Mouse (Mus musculus): ENCODE measurements around the gene Akr1c21.
A peak's percentile ranks its signal among the peaks of the same experiment; 100 is the strongest.
"Not testable (repeated sequence)": the region's sequence is repeated elsewhere in the genome, so short reads cannot be mapped to it uniquely, and the experiment has no call there.

The Akr1c21 gene

DNA sequence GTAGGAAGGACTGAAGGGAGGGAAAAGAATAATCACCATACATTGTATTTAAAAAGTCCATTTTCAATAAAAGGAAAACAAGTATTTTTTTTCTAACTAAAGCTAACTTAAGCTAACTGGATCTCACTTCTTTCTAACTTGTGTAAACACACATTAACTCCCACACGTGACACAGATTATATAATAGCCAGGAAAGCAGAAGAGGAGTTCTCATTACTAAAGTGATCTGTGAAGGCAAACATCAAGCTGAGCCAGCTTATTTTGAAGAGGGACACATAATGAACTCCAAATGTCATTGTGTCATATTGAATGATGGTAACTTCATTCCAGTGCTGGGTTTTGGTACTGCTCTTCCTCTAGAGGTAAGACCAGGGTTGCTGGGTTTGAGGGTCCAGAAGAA lies at the start of gene Akr1c21:
TSS of gene Akr1c21 (plus strand) at position 205 of the 400 bp plus-strand sequence.
- no peak for DNase-seq (ENCODE audit: low read depth)

DNA sequence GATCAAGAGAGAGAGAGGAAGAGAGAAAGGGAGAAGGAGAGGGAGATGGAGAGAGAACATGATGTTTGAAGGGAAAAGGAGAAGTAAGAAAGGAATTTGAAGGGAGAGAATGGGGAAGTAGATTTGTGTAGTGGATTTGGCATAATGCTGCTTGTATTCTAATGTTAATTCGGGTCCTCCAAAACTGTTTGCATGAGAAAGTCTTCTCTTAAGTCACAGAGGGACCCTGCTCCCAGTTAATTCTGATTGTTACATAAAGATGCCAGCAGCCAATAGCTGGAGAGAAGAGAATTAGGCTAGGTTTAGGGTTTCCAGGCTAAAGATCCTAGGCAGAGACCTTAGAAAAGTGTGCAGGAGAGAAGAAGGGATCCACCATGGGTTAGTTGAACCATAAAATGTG lies 14.7 kb upstream of the Akr1c21 start:
- DNase-seq (ENCODE audit: low read depth), result no peak

DNA sequence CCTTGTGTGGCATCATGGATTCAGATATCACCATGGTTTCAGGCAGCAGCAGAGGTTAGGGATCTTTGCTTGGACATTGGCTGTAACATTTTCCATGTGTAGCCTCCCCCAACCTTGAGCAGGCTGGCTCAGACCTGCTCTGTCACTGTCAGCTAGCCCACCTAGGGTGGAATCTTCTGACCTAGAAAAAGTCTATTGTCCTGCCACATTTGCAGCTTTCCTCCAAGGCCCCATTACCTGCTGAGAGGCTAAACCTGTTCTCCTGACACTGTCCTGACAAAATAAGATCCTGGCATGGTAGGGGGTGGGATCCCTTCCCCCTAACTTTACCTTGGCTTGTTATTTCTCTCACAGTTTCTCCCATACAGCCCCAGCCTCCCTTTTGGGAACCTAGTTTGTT lies 13.4 kb upstream of the Akr1c21 start:
- no peak for DNase-seq (ENCODE audit: low read depth)

- no peak for DNase-seq (ENCODE audit: low read depth)
Measured at GRCm38 (mm10) chr13:4565996-4566395, 7.9 kb upstream of the Akr1c21 start.

DNA sequence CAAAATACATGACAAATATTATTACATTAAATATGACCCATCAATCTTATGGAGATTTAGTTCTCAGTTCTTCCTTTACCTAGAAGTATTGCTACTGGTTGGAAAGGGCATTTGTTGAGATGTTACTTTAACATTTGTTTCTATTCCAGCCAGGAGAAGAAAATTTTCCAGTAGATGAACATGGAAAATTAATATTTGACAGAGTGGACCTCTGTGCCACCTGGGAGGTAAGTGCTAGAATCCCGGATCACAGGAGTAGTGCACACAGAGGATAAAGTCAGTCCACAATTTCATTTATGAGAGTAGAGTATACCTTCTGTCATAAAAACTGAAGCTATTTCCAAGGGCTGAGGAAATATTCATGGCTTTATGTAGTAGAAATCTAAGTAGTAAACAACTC lies 3.0 kb downstream of the Akr1c21 start:
- no peak for DNase-seq (ENCODE audit: low read depth)

GRCm38 (mm10) chr13:4603431-4603830 lies 29.6 kb downstream of the Akr1c21 start:
- DNase-seq (ENCODE audit: low read depth), result not testable (repeated sequence)

DNA sequence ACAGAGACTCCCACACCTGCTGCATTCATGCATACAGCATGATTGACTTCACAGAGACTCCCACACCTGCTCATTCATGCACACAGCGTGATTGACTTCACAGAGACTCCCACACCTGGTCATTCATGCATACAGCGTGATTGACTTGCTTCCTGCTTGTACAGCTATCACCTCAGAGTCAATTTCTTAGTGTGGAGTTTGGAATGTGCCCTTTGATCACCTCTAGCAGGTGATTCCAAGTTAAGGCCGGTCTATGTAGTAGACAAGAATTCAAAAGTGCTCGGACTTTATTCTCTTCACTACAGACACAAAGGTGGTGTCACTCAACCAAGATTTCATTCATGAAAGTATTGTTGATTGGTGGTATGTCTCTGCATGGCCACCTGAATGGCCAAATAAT lies 32.9 kb downstream of the Akr1c21 start:
- DNase-seq (ENCODE audit: low read depth), result no peak

DNA sequence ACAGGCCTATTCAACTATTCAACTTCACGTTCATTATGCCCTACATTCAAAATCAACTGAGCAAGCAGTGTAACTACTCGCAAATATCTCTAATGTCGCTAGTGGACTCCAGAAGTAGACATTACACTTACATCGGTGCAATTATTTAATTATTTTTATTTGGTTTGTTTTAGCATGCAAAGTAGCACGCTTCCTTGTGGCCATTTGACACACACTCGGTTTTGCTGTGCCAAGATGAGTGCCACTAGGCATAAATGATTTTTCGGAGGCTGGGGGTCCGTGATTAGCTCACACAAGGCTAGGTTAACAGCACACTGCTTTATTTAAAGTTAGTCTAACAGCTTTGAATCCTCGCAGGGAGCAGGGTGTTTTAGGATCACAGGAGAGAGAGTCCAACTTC lies 34.7 kb downstream of the Akr1c21 start:
- DNase-seq (ENCODE audit: low read depth), result no peak

- peak; percentile 72 for DNase-seq (ENCODE audit: low read depth)
Measured at GRCm38 (mm10) chr13:4608961-4609409, 35.1 kb downstream of the Akr1c21 start, which contains the start of gene Akr1e1. Gene Akr1e1 (minus strand): TSS chr13:4609174.

- peak; percentile 36 for DNase-seq (ENCODE audit: low read depth)
Measured at GRCm38 (mm10) chr13:4610902-4611301, 37.0 kb downstream of the Akr1c21 start.
